Mouse (Mus musculus) neural tube, embryonic 13.5 days (tissue): ENCODE results near the gene Bcl6. TPM values are rescaled to one million over a fixed set of nuclear protein-coding genes. Genes with fewer than 3 reads are reported as not detected.
A peak's percentile ranks its signal among the peaks of the same experiment; 100 is the strongest.

Experiments used
- ATAC-seq: fragments of 200-750 bp; cut with Nextera tagmentation; 2 replicates; pipeline ENCODE4 v1.8.0; 2017; ENCODE audit warnings: low read depth, mild to moderate bottlenecking, moderate TSS enrichment, moderate library complexity
- H3K27ac ChIP-seq: fragments of 300-500 bp; sonication (generic); replicated peaks from 2 replicates; pipeline ENCODE4 v1.5.1; 2015; ENCODE audit warnings: moderate library complexity, mild to moderate bottlenecking, inconsistent platforms
- H3K27me3 ChIP-seq: fragments of 300-500 bp; sonication (generic); 2 replicates; pipeline ENCODE4 v1.6.1; 2015; ENCODE audit warnings: mild to moderate bottlenecking, inconsistent platforms
- H3K36me3 ChIP-seq: fragments of 300-500 bp; sonication (generic); 2 replicates; pipeline ENCODE4 v1.6.1; 2015; ENCODE audit warnings: mild to moderate bottlenecking, inconsistent platforms
- H3K4me1 ChIP-seq: fragments of 300-500 bp; sonication (generic); replicated peaks from 2 replicates; pipeline ENCODE4 v1.6.1; 2015; ENCODE audit warnings: inconsistent platforms
- H3K4me2 ChIP-seq: fragments of 300-500 bp; sonication (generic); 2 replicates; pipeline ENCODE4 v1.6.1; 2015; ENCODE audit warnings: inconsistent platforms, mild to moderate bottlenecking, moderate library complexity
- H3K4me3 ChIP-seq: fragments of 300-500 bp; sonication (generic); 2 replicates; pipeline ENCODE4 v1.5.1; 2015; ENCODE audit warnings: mild to moderate bottlenecking, inconsistent platforms
- H3K9ac ChIP-seq: fragments of 300-500 bp; sonication (generic); 2 replicates; pipeline ENCODE4 v1.6.1; 2015; ENCODE audit warnings: moderate library complexity, mild to moderate bottlenecking, inconsistent platforms
- H3K9me3 ChIP-seq: fragments of 300-500 bp; sonication (generic); 2 replicates; pipeline ENCODE4 v1.6.1; 2016; ENCODE audit warnings: inconsistent platforms
- WGBS: fragments of 180-500 bp; shearing (Covaris S2); methylation state at CpG from one replicate; pipeline ENCODE4 v1.1.7; 2015; 5-methylcytosine and 5-hydroxymethylcytosine counted together
- polyA plus RNA-seq: library from polyadenylated mRNA; unstranded; fragments of >200 nt; fragmentation: Nextera tagmentation; extraction: Ambion mirVana; gene quantifications from 2 replicates; pipeline ENCODE4 v1.2.1, GENCODE M21; 2015

The Bcl6 gene
- polyA plus RNA-seq, 1 experiment from 2014 or later = 0.53 TPM

- peaks cover 53% of the 10 kb centered on the region for H3K4me1 ChIP-seq
- H3K9ac ChIP-seq = peak overlapping the region; percentile 65
- H3K27me3 ChIP-seq = peaks cover 53% of the 10 kb centered on the region
- no peak for ATAC-seq
- H3K27ac ChIP-seq = no peak overlapping the region
- H3K4me3 ChIP-seq = peak overlapping the region; percentile 44
- H3K9me3 ChIP-seq = no peaks in the 10 kb centered on the region
- peak overlapping the region; percentile 86 for H3K4me2 ChIP-seq
- WGBS = 2% methylated on average over 32 of the region's 32 CpGs
- no peaks in the 10 kb centered on the region for H3K36me3 ChIP-seq
These were observed 7.5 kb downstream of the Bcl6 start for GRCm38 (mm10) chr16:23980991-23981720.

DNA sequence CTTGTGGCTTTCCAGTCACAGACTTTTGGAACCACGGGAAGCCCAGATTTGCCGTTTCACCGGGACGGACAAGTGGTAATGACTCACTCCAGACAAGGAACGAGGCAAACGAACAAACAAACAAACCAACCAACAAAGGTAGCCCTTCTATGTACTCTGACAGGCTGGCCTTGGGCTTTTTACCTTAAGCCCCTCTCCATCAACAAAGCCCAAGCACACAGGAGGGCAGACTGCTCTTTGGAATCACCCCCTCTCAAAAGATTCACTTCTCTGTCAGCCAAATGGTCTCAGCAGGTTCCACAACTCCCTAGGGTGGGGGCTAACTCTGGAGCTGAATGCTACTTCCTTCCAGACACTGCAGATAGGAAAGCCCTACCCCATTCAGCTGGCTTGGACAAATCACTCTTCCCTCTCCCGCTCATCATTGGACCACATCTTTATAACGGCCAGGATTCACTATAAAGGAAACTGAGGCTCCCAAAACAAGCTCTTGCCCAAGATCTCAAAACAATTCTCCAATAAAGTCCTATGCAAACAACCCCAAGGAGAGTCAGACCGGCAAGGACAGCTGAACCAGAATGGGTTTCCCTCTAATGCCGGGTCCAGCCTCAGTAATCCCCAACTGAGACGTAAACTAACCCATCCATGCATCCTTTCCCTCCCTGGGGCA, 8.3 kb downstream of the Bcl6 start:
- Histone ChIP-seq H3K4me1 (peaks cover 48% of the 10 kb centered on the region), H3K36me3 (no peaks in the 10 kb centered on the region), H3K9ac (peak overlapping the region; percentile 65; the same call in 1 of the 2 replicates), H3K9me3 (no peaks in the 10 kb centered on the region), H3K4me3 (peak overlapping the region; percentile 44), H3K27ac (no peak overlapping the region), H3K27me3 (peaks cover 46% of the 10 kb centered on the region), H3K4me2 (peak overlapping the region; percentile 86)
- no peak for ATAC-seq
- 10% methylated on average over 11 of the region's 11 CpGs for WGBS

DNA sequence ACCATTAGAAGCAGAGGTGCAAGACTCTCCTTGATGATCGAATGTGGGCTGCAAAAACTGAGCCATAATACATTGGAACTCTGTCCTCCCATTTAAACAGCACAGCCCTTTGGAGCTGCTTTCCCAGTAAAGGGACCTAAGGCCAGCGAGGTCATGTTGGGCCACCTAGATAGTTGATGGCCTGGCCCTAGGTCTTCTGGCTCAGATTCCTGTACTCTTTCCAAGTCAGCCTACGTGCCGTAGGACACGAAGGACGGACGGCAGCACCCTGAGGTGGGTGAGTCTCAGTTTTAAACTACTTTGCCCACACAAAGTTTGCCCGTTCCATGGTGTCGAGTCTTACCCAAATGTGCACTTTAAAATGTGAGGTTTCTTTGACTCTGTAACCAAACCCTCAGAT, 9.2 kb downstream of the Bcl6 start:
- no peaks in the 10 kb centered on the region for H3K36me3 ChIP-seq
- ATAC-seq = no peak
- no peak overlapping the region for H3K4me3 ChIP-seq
- H3K4me1 ChIP-seq = peaks cover 40% of the 10 kb centered on the region
- no peaks in the 10 kb centered on the region for H3K9me3 ChIP-seq
- 92% methylated on average over 9 of the region's 9 CpGs for WGBS
- no peak overlapping the region for H3K9ac ChIP-seq
- H3K27ac ChIP-seq = no peak overlapping the region
- no peak overlapping the region for H3K4me2 ChIP-seq
- peaks cover 38% of the 10 kb centered on the region for H3K27me3 ChIP-seq

DNA sequence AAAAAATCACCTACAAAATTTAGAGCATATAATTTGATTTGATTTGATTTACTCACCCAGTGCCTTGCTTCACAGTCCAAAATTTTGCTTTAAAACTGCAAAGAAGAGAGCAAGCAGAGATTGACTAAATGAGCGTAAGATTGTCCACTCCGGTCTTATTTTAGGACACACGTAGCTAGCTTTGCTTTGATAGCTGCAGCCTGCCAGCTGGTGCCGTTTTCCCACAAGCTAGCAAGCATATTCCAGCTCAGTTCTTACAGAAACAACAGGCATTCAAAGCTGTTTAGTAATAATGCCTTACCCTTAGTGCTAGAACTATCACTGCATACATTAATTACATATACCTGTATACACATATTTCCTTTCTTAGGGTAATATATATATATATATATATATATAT, 10.2 kb downstream of the Bcl6 start:
- peaks cover 33% of the 10 kb centered on the region for H3K4me1 ChIP-seq
- no peak overlapping the region for H3K9ac ChIP-seq
- H3K4me3 ChIP-seq = no peak overlapping the region
- H3K36me3 ChIP-seq = no peaks in the 10 kb centered on the region
- no peaks in the 10 kb centered on the region for H3K9me3 ChIP-seq
- peaks cover 33% of the 10 kb centered on the region for H3K27me3 ChIP-seq
- H3K4me2 ChIP-seq = no peak overlapping the region
- ATAC-seq = no peak
- 79% methylated on average over 4 of the region's 4 CpGs for WGBS
- no peak overlapping the region for H3K27ac ChIP-seq

DNA sequence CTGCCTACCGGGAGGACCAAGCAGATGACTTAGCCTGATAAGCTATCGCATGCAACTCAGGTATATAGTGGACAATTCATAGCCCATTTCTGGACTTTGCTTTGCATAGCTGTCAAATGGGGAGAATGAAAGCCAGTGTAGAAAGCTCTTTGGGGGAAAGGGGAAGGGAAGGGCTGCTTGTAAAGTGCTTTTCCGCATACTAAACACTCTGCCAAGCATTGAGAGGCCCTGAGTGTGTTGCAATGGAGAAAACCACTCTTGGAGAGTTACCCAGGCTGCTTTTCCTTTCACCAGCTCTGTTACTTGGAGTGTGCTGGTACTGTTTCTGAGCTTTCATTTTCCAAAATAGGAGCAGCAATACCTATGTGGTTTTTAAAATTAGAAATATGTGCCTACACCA, 10.9 kb downstream of the Bcl6 start:
- ATAC-seq = no peak
- H3K4me2 ChIP-seq = no peak overlapping the region
- peaks cover 33% of the 10 kb centered on the region for H3K27me3 ChIP-seq
- peaks cover 25% of the 10 kb centered on the region for H3K4me1 ChIP-seq
- H3K9me3 ChIP-seq = no peaks in the 10 kb centered on the region
- no peaks in the 10 kb centered on the region for H3K36me3 ChIP-seq
- H3K4me3 ChIP-seq = no peak overlapping the region
- no peak overlapping the region for H3K27ac ChIP-seq
- 87% methylated on average over 3 of the region's 3 CpGs for WGBS
- H3K9ac ChIP-seq = no peak overlapping the region

DNA sequence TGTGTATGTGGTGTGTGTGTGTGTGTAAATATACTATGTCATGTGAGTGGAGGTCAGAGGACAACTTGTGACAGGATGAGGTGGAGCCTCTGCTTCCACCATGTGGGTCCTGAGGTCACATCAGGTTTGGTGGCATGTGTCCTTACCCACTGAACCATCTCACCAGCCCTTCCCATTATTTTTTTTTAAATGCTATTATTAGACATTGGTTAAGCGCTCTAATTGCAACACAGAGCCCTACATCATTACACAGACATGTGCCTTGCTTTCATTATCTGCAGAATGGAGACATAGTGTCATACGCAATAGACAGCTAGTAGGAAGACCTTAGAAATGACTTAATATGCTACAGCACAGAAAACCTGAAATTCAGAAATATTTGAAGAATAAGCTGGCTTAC, 12.5 kb downstream of the Bcl6 start:
- H3K27ac ChIP-seq = no peak overlapping the region
- no peaks in the 10 kb centered on the region for H3K9me3 ChIP-seq
- peaks cover 23% of the 10 kb centered on the region for H3K27me3 ChIP-seq
- H3K9ac ChIP-seq = no peak overlapping the region
- peaks cover 12% of the 10 kb centered on the region for H3K4me1 ChIP-seq
- H3K4me2 ChIP-seq = no peak overlapping the region
- no peak for ATAC-seq
- no peaks in the 10 kb centered on the region for H3K36me3 ChIP-seq
- no peak overlapping the region for H3K4me3 ChIP-seq
- WGBS = 91% methylated on average over 2 of the region's 2 CpGs

DNA sequence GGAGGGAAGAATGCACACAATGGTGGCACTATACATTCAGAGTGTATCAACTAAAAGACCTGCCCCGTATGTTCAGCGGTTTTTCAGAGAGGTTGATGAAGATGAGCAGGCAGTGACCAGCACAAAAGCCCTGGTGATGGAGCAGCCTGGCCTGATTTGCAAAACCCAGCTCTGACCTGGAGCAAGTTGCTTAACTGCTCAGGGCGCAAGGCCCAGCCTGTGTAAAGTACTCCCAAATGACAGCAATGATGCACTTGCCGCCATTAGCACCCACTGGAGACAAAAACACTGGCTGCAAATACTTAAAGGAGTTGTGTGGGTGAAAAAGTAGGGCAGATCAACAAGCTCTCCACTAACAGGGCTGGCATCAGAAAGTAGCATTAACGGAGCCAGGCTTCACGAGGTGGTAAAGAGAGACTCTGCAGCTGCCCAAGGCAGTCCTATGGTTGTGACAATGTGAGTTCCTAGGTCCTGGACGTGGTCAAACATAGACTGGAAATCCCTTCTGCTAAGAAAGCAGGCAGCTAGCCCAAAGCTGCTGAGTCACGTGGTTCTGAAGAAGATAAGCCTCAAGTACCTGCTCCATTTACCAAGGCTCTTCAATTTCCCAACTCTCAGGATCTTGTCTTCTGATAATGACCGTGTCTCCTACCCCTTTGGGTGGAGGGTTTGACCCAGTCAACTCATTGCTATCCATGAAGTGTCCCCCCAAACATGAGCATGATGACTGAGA, 14.9 kb downstream of the Bcl6 start:
- Histone ChIP-seq H3K4me3 (no peak overlapping the region), H3K4me1 (no peaks in the 10 kb centered on the region), H3K36me3 (no peaks in the 10 kb centered on the region), H3K9me3 (no peaks in the 10 kb centered on the region), H3K4me2 (no peak overlapping the region), H3K27me3 (no peaks in the 10 kb centered on the region), H3K27ac (no peak overlapping the region), H3K9ac (no peak overlapping the region)
- WGBS = 87% methylated on average over 9 of the region's 9 CpGs
- no peak for ATAC-seq

DNA sequence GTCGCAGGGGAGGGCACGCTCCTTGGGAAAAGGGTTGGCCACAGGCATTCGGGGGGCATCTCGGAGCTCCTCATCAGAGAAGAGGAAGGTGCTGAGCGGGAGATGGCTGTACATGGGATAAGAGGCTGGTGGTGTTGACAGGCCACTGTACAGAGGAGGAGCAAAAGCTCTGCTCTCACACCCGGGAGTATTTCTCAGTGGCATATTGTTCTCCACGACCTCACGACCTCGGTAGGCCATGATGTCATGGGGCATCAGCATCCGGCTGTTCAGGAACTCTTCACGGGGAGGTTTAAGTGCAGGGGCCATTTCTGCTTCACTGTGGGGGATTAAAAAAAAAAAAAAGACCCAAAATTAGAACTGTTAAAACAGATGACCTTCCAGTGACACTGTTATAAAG, 15.8 kb downstream of the Bcl6 start:
- 75% methylated on average over 11 of the region's 11 CpGs for WGBS
- H3K9ac ChIP-seq = no peak overlapping the region
- H3K4me1 ChIP-seq = no peaks in the 10 kb centered on the region
- H3K27ac ChIP-seq = no peak overlapping the region
- H3K9me3 ChIP-seq = no peaks in the 10 kb centered on the region
- H3K4me3 ChIP-seq = no peak overlapping the region
- no peak for ATAC-seq
- peaks cover 4% of the 10 kb centered on the region for H3K36me3 ChIP-seq
- H3K27me3 ChIP-seq = no peaks in the 10 kb centered on the region
- H3K4me2 ChIP-seq = no peak overlapping the region

- H3K36me3 ChIP-seq = peaks cover 9% of the 10 kb centered on the region
- no peaks in the 10 kb centered on the region for H3K4me1 ChIP-seq
- H3K4me2 ChIP-seq = no peak overlapping the region
- no peaks in the 10 kb centered on the region for H3K27me3 ChIP-seq
- no peak for ATAC-seq
- no peak overlapping the region for H3K27ac ChIP-seq
- WGBS = 81% methylated on average over 20 of the region's 20 CpGs
- H3K9ac ChIP-seq = no peak overlapping the region
- H3K9me3 ChIP-seq = no peaks in the 10 kb centered on the region
- H3K4me3 ChIP-seq = no peak overlapping the region
These were observed 16.4 kb downstream of the Bcl6 start for GRCm38 (mm10) chr16:23972126-23972740.

DNA sequence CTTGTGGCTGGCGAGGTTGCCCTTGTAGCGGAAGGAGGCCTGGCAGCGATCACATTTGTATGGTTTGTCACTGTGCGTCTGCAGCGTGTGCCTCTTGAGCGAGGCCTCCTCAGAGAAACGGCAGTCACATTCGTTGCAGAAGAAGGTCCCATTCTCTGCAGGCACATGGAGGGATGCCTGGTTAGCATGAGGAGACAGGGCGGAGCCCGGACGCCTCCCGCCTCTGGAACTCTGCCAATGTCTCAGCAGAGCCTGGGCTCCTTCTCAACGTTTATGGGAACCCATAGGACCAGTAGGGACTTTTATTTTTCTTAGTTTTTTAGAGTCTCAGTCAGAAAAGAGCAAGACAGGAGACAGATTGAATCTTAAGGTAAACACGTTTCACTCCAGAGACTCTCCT, 18.7 kb downstream of the Bcl6 start:
- no peak overlapping the region for H3K4me2 ChIP-seq
- H3K9ac ChIP-seq = no peak overlapping the region
- H3K4me3 ChIP-seq = no peak overlapping the region
- H3K36me3 ChIP-seq = peaks cover 9% of the 10 kb centered on the region
- no peaks in the 10 kb centered on the region for H3K27me3 ChIP-seq
- no peaks in the 10 kb centered on the region for H3K9me3 ChIP-seq
- no peak overlapping the region for H3K27ac ChIP-seq
- 83% methylated on average over 14 of the region's 14 CpGs for WGBS
- no peak for ATAC-seq
- no peaks in the 10 kb centered on the region for H3K4me1 ChIP-seq

DNA sequence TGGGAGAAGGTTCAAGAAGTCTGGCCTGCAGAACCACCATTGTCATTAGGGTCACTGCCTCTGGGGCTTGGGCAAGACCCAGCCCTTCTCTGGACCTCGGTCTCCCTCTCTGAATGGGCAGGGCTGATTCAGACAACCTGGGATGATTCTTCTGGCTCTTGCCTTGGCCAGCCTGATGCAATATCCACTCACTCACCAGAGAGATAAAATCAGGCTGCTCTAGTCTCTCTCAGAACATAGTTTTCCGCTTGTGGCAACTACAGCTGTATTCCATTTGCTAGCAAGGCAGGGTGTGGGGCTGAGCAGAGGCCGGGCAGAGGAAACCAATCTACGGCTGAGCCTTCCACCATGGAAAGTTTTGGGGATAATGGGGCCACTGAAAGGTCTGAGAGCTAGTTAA, 19.8 kb downstream of the Bcl6 start:
- no peak overlapping the region for H3K4me2 ChIP-seq
- no peak overlapping the region for H3K9ac ChIP-seq
- H3K36me3 ChIP-seq = peaks cover 9% of the 10 kb centered on the region
- 91% methylated on average over 4 of the region's 4 CpGs for WGBS
- no peak for ATAC-seq
- no peaks in the 10 kb centered on the region for H3K4me1 ChIP-seq
- no peak overlapping the region for H3K27ac ChIP-seq
- no peak overlapping the region for H3K4me3 ChIP-seq
- H3K27me3 ChIP-seq = no peaks in the 10 kb centered on the region
- H3K9me3 ChIP-seq = no peaks in the 10 kb centered on the region

DNA sequence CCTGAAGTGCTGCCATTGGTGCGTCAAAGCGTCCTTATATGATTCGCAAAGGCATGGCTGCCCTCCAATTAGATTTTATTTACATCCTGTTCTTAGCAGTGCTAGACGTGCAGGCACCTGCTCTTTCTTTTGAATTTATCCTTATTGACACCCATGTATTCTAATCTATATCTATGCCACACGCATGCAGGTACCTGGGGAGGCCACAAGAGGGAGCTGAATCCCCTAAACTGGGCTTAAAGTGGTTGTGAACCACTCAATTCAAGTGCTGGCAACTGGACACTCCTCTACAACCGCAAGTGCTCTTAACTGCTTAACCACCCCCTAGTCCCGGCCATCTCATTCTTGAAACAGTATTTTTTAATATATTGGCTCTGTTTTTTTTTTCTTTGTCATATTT, 21.4 kb downstream of the Bcl6 start:
- ATAC-seq = no peak
- H3K4me2 ChIP-seq = no peak overlapping the region
- H3K9me3 ChIP-seq = no peaks in the 10 kb centered on the region
- peaks cover 9% of the 10 kb centered on the region for H3K36me3 ChIP-seq
- H3K4me1 ChIP-seq = no peaks in the 10 kb centered on the region
- H3K4me3 ChIP-seq = no peak overlapping the region
- no peaks in the 10 kb centered on the region for H3K27me3 ChIP-seq
- H3K27ac ChIP-seq = no peak overlapping the region
- 80% methylated on average over 7 of the region's 7 CpGs for WGBS
- no peak overlapping the region for H3K9ac ChIP-seq
